Mouse (Mus musculus) heart, adult 8-10 months (tissue): Measurements from ENCODE around the gene Zfy2. TPM values are rescaled to one million over a fixed set of nuclear protein-coding genes. Genes with fewer than 3 reads are reported as not detected.

Experiments
- DNase-seq: peaks from one replicate; pipeline ENCODE4 v3.0.0; 2022; ENCODE audit warnings: low spot score
- total RNA-seq, 4 experiments: library from RNA; stranded (reverse); gene quantifications; 2 replicates each; pipeline ENCODE4 v1.2.4; 2022

The Zfy2 gene
- total RNA-seq: not detected

DNA sequence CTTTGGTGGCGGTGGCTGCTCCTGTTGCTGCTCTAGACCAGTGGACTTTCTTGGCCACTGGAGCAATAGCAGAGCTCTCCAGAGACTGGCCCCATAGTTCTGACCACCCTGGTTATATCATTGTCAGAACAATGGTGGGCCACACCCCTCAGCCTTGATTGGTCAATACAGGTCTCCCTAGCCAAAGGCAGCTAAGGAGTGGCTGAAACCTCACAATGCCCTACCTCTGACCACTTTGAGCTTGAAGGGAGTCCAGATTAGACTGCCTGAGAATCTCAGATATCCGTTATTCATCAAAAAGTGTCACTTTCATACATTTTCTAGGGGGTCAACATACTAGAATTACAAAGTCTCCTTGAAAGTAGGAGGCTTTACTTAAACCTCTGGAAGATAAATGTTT is at the start of gene Zfy2:
TSS of gene Zfy2 (minus strand) at position 101 of the 400 bp plus-strand sequence.
- no peak for DNase-seq
